Mouse (Mus musculus): ENCODE measurements around the gene Ywhae. TPM values are rescaled to one million over a fixed set of nuclear protein-coding genes. Genes with fewer than 3 reads are reported as not detected.

Gene Ywhae
- polyA plus RNA-seq, 1 experiment = 188 TPM

DNA sequence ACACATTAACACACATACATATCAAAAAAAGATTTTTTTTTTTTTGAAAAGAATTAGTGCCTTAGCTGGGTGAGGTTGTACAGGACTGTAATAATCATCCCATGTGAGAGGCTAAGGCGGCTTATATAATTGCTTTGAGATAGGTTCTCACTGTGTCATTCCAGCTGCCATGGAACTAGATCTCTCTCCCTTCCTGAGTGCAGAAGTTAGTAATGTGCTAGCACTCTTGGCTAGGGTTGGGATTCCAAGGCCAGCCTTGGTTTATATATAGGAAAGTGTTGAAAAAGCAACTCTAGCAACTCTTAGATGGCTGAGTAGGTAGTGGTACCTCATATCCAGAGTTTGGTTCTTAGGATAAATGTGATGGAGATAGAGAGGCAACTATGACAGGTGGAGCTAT is 25.9 kb downstream of the Ywhae start:
- Histone ChIP-seq H3K36me3 (ENCODE audit: control insufficient read depth, insufficient read depth, low read length) (peaks cover 2% of the 10 kb centered on the region), H3K4me3 (ENCODE audit: control insufficient read depth, low read depth, low read length) (no peak overlapping the region), H3K27me3 (ENCODE audit: control insufficient read depth, insufficient read depth, low read length) (no peaks in the 10 kb centered on the region), H3K4me1 (ENCODE audit: control insufficient read depth, insufficient read depth, low read length) (no peaks in the 10 kb centered on the region), H3K27ac (ENCODE audit: control insufficient read depth, insufficient read depth, low read depth, low read length) (no peak overlapping the region)
- TF ChIP-seq CTCF (IDR thresholded peaks at IDR 0.05; ENCODE audit: control insufficient read depth, insufficient read depth, insufficient replicate concordance, low read depth, low read length) (no peak), POLR2A (IDR thresholded peaks at IDR 0.05; ENCODE audit: control insufficient read depth, low read depth, low read length) (no peak)

DNA sequence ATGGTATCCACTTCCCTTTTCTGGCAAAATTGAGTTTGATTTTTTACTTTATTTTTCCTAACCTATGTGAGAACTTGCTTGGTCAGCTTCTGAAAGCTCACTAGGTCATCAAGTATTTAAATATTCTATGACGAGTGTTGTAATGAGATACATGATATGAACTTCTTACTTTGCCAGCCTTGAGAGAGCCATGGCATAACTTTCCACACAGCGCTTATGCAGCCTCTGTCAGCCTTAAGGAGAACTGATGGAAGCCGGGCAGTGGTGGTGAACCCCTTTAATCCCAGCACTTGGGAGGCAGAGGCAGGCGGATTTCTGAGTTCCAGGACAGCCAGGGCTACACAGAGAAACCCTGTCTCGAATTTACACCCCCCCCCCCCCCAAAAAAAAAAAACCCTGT is 28.1 kb downstream of the Ywhae start:
- Histone ChIP-seq H3K27ac (ENCODE audit: control insufficient read depth, insufficient read depth, low read depth, low read length) (no peak overlapping the region), H3K4me1 (ENCODE audit: control insufficient read depth, insufficient read depth, low read length) (no peaks in the 10 kb centered on the region), H3K27me3 (ENCODE audit: control insufficient read depth, insufficient read depth, low read length) (no peaks in the 10 kb centered on the region), H3K4me3 (ENCODE audit: control insufficient read depth, low read depth, low read length) (no peak overlapping the region), H3K36me3 (ENCODE audit: control insufficient read depth, insufficient read depth, low read length) (peaks cover 2% of the 10 kb centered on the region)
- TF ChIP-seq CTCF (IDR thresholded peaks at IDR 0.05; ENCODE audit: control insufficient read depth, insufficient read depth, insufficient replicate concordance, low read depth, low read length) (no peak), POLR2A (IDR thresholded peaks at IDR 0.05; ENCODE audit: control insufficient read depth, low read depth, low read length) (no peak)

DNA sequence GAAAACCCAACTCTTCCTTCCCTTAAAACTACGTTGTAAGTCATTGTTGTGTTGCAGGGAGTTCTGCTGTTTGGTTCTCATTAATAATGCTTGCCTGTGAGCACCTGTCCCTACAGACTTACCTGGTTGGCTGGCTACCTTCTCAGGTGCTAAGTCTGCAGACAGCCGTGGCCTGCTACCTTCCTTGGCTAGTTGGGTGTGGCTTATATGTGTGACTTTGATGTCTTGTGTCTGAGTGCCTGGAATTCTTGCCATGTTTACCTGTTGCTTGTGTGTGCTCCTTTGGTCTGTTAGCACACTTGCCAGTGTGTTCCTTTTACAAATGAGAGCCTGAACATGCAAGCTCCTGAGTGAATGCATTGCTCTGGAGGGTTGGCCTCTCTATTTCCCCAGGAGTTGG is 30.0 kb downstream of the Ywhae start:
- no peaks in the 10 kb centered on the region; the same call in 1 of the 2 replicates for H3K36me3 ChIP-seq (ENCODE audit: control insufficient read depth, insufficient read depth, low read length)

DNA sequence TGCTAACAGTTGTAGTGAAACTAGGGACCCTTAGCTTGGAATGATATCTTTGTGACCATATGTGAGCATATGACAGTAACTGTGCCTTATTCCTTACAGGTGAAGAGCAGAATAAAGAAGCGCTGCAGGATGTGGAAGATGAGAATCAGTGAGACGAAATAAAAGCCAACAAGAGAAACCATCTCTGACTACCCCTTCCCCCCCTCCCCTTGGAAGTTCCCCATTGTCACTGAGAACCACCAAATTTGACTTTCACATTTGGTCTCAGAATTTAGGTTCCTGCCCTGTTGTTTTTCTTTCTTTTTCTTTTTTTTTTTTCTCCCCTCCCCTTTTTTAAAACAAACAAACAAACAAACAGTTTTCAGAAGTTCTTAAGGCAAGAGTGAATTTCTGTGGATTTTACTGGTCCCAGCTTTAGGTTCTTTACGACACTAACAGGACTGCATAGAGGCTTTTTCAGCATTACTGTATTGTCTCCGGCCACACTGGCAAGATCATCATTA is 31.9 kb downstream of the Ywhae start:
- Histone ChIP-seq H3K4me3 (ENCODE audit: control insufficient read depth, low read depth, low read length) (no peak overlapping the region), H3K4me1 (ENCODE audit: control insufficient read depth, insufficient read depth, low read length) (no peaks in the 10 kb centered on the region; the same call in 1 of the 2 replicates), H3K27ac (ENCODE audit: control insufficient read depth, insufficient read depth, low read depth, low read length) (no peak overlapping the region), H3K36me3 (ENCODE audit: control insufficient read depth, insufficient read depth, low read length) (no peaks in the 10 kb centered on the region), H3K27me3 (ENCODE audit: control insufficient read depth, insufficient read depth, low read length) (no peaks in the 10 kb centered on the region)
- TF ChIP-seq POLR2A (IDR thresholded peaks at IDR 0.05; ENCODE audit: control insufficient read depth, low read depth, low read length) (no peak), CTCF (IDR thresholded peaks at IDR 0.05; ENCODE audit: control insufficient read depth, insufficient read depth, insufficient replicate concordance, low read depth, low read length) (no peak)

More for the DNA sequence above, 30.0 kb downstream of the Ywhae start:
- no peak overlapping the region for H3K4me3 ChIP-seq (ENCODE audit: control insufficient read depth, low read depth, low read length)
- no peak overlapping the region for H3K27ac ChIP-seq (ENCODE audit: control insufficient read depth, insufficient read depth, low read depth, low read length)
- no peaks in the 10 kb centered on the region for H3K4me1 ChIP-seq (ENCODE audit: control insufficient read depth, insufficient read depth, low read length)
- TF ChIP-seq CTCF (IDR thresholded peaks at IDR 0.05; ENCODE audit: control insufficient read depth, insufficient read depth, insufficient replicate concordance, low read depth, low read length) (no peak), POLR2A (IDR thresholded peaks at IDR 0.05; ENCODE audit: control insufficient read depth, low read depth, low read length) (no peak)
- H3K27me3 ChIP-seq (ENCODE audit: control insufficient read depth, insufficient read depth, low read length) = no peaks in the 10 kb centered on the region

DNA sequence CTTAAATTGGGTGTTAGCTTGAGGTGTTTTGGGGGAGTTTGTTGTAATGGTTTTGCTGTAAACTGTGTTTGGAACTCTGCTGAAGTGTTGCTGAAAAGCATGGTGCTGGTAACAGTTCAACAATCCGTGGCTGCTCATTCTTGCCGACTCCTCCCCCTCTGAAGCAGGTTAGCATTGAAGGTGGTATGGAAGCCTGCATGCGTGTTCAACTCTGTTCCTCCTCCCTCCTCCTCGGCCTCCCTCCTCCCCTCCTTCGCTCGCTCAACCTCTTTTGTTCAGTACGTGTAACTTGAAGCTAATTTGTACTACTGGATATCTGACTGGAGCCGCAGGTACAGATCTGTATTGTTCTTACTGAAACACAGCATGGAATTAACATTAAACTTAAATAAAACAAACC is 32.5 kb downstream of the Ywhae start:
- TF ChIP-seq POLR2A (IDR thresholded peaks at IDR 0.05; ENCODE audit: control insufficient read depth, low read depth, low read length) (no peak), CTCF (IDR thresholded peaks at IDR 0.05; ENCODE audit: control insufficient read depth, insufficient read depth, insufficient replicate concordance, low read depth, low read length) (no peak)
- Histone ChIP-seq H3K27ac (ENCODE audit: control insufficient read depth, insufficient read depth, low read depth, low read length) (no peak overlapping the region), H3K4me1 (ENCODE audit: control insufficient read depth, insufficient read depth, low read length) (no peaks in the 10 kb centered on the region; the same call in 1 of the 2 replicates), H3K4me3 (ENCODE audit: control insufficient read depth, low read depth, low read length) (no peak overlapping the region), H3K36me3 (ENCODE audit: control insufficient read depth, insufficient read depth, low read length) (no peaks in the 10 kb centered on the region), H3K27me3 (ENCODE audit: control insufficient read depth, insufficient read depth, low read length) (no peaks in the 10 kb centered on the region)

DNA sequence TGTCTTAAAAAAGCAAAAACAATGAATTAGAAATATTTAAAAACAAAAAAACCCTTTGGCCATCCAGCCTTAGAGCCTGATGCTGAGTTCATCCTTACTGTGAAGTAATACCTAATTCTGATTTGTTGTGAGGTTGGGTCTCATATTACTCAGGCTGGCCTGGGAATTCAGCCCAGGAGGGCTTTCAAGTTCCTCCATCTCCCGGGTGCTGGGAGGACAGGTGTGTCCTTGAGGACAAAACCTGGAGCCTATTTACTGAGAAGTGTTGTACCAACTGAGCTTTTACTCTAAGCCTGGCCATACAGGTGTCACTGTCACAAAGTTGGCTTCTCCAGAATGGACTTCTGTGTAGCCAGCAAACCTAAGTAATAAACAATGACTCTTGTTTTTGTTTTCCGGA is 34.3 kb downstream of the Ywhae start:
- H3K4me3 ChIP-seq (ENCODE audit: control insufficient read depth, low read depth, low read length) = no peak overlapping the region
- no peak overlapping the region for H3K27ac ChIP-seq (ENCODE audit: control insufficient read depth, insufficient read depth, low read depth, low read length)
- TF ChIP-seq POLR2A (IDR thresholded peaks at IDR 0.05; ENCODE audit: control insufficient read depth, low read depth, low read length) = no peak
- no peak for TF ChIP-seq CTCF (IDR thresholded peaks at IDR 0.05; ENCODE audit: control insufficient read depth, insufficient read depth, insufficient replicate concordance, low read depth, low read length)
- no peaks in the 10 kb centered on the region for H3K36me3 ChIP-seq (ENCODE audit: control insufficient read depth, insufficient read depth, low read length)
- H3K27me3 ChIP-seq (ENCODE audit: control insufficient read depth, insufficient read depth, low read length) = no peaks in the 10 kb centered on the region
- no peaks in the 10 kb centered on the region; the same call in 1 of the 2 replicates for H3K4me1 ChIP-seq (ENCODE audit: control insufficient read depth, insufficient read depth, low read length)

DNA sequence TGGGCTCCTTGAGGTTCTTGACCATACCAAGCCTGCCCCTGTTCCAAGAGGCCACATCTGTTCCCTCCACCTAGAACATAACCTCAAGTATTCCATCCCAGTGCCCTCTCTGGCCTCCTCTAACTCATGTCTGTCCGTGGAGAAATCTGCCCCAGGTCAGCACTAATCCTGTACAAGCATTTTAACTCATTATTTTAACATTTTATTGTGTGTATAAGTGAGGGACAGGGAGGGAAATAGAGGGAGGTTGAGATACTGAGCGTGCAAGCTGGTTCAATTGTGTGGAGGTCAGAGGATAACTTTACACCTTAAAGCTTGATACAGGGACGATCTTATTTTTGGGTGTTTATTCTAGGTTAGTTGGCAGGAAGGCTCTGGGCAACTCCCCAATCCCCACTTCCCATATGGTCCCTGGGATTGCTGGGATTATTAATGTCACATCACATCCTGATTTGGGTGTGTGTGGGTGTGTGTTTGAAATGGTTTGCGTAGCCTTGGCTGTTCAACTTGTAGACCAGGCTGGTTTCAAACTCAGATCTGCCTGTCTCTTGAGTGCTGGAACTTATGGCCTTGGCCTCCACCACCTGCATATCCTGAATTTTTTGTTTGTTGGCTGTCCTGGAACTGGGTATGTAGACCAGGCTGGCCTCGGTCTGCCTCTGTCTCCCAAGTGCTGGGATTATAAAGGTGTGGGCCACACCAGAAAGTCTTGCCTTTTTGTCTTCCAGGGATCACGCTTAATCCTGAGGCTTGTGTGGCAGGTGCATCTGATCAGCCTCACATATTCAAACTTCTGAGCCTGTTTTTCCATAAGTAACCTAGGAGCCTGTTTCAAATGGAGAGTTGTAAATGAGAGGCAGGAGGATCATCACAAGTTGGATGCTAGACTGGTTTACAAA is 35.7 kb downstream of the Ywhae start:
- Histone ChIP-seq H3K4me3 (ENCODE audit: control insufficient read depth, low read depth, low read length) (no peak overlapping the region), H3K27ac (ENCODE audit: control insufficient read depth, insufficient read depth, low read depth, low read length) (no peak overlapping the region), H3K27me3 (ENCODE audit: control insufficient read depth, insufficient read depth, low read length) (no peaks in the 10 kb centered on the region), H3K4me1 (ENCODE audit: control insufficient read depth, insufficient read depth, low read length) (no peaks in the 10 kb centered on the region; the same call in 1 of the 2 replicates), H3K36me3 (ENCODE audit: control insufficient read depth, insufficient read depth, low read length) (no peaks in the 10 kb centered on the region)
- TF ChIP-seq POLR2A (IDR thresholded peaks at IDR 0.05; ENCODE audit: control insufficient read depth, low read depth, low read length) = no peak
- no peak for TF ChIP-seq CTCF (IDR thresholded peaks at IDR 0.05; ENCODE audit: control insufficient read depth, insufficient read depth, insufficient replicate concordance, low read depth, low read length)

Measured in testis, adult 2 months (tissue).